Mouse (Mus musculus): ENCODE measurements at regions not wholly inside any gene's neighbourhood (a gene's known extent, or its start where the extent isn't known, plus 50 kb on each side); places are given as distances from the start of the nearest gene placed in this dataset.

DNA sequence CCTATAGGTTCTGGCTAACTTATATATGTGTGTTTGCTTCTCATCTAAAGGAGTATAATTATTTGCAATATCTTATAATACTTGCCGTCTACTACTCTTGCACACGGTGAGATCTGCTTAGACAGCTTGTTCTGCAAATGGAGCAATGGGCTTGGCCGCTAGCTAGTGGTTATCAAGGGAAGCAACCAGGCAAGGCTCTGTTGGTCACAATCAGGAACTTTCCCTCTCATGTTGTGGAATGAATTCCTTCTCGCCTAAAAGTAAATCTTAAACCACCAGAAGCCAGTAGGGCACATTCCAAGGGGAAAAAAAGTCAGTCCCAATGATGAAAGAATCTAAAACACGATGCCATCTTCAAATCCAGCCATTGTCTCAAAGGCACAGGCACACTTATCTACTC is 56.6 kb upstream of the Stxbp6 start:
- no peak for TF ChIP-seq CTCF (IDR thresholded peaks at IDR 0.05; ENCODE audit: borderline replicate concordance, insufficient read depth, low read depth, low read length)
- no peak for TF ChIP-seq POLR2A (IDR thresholded peaks at IDR 0.05; ENCODE audit: borderline replicate concordance, insufficient read depth, low read length)
